ENCODE assay signal across 15 mouse cellular contexts in the genomic region with DNA sequence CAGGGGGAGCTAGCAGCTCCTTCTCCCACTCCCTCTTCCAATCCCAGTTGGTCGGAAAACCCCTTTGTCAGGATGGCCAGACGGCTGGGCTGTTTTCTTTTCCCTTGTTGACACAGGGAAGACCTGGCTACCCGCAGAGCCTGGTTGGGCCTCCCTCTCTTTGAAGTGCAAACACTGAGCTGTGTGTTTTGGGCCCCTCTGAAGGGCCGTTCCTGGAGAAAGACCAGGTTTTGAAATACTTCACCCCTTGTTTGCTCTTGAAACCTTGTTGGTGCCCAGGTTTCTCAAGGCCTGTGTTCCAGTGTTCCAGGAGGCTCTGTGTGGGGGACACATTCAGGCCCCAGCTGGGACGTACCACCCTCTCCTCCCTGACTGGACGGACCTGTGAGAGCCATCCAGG. TPM values are rescaled to one million over a fixed set of nuclear protein-coding genes. Genes with fewer than 3 reads are reported as not detected.
DNase-seq lines count a peak whose midpoint lies in the region; ATAC-seq and TF ChIP-seq lines count a peak whose summit lies in the region.
"Had no signal": no experiment of that assay in that cellular context is flagged by ENCODE, and none has a peak within 500 bp of the region (broad histone marks: within the 10 kb centered on the region; RNA-seq: fewer than 3 reads in every experiment).

No protein-coding gene starts in this region.

- no peaks in the 10 kb centered on the region for H3K36me3 ChIP-seq in embryonic facial prominence, embryonic 10.5 days (replicated peaks)
- H3K36me3 ChIP-seq in liver, postnatal 0 days (replicated peaks; ENCODE audit: insufficient read depth, low read length), result no peaks in the 10 kb centered on the region
- H3K36me3 ChIP-seq: limb, embryonic 13.5 days had no signal

- WGBS in embryonic facial prominence, embryonic 10.5 days, result 16% methylated on average over 6 of the region's 6 CpGs
- WGBS in liver, postnatal 0 days (ENCODE audit: insufficient replicate concordance), result 50% methylated on average over 6 of the region's 6 CpGs

- peaks cover 94% of the 10 kb centered on the region for H3K27me3 ChIP-seq in embryonic facial prominence, embryonic 10.5 days (replicated peaks; ENCODE audit: low read depth, poor library complexity, severe bottlenecking)
- peaks cover 4% of the 10 kb centered on the region for H3K27me3 ChIP-seq in liver, postnatal 0 days (ENCODE audit: insufficient read depth, low read length)
- H3K27me3 ChIP-seq: Patski had no signal

- peak; percentile 56 for DNase-seq in embryo, embryonic 11 days
- DNase-seq in embryo, embryonic 10.5 days (ENCODE audit: low spot score), result no peak
- DNase-seq in embryonic facial prominence, embryonic 10.5 days (ENCODE audit: low spot score), result peak; percentile 34
- DNase-seq in liver, postnatal 0 days, result no peak
- DNase-seq in lung, postnatal 36 days, result peak; percentile 75
- DNase-seq in spleen, adult 18-20 months, result no peak
- DNase-seq in frontal cortex, postnatal 25 days (ENCODE audit: low spot score in 2 of 2), result no peak
- DNase-seq: gastrocnemius, adult 2 months; kidney, adult 8-10 months had no signal

- no peak overlapping the region for H3K9ac ChIP-seq in liver, postnatal 0 days (replicated peaks)
- H3K9ac ChIP-seq: hindbrain, embryonic 14.5 days; limb, embryonic 13.5 days had no signal

- 0 out of 2 replicates have a peak, but pooled peaks have one; percentile 16 for TF ChIP-seq EP300 in liver, postnatal 0 days (IDR thresholded peaks at IDR 0.05; ENCODE audit: low read depth)

- no peaks in the 10 kb centered on the region for H3K9me3 ChIP-seq in embryonic facial prominence, embryonic 10.5 days
- H3K9me3 ChIP-seq in liver, postnatal 0 days (ENCODE audit: low read length), result no peaks in the 10 kb centered on the region
- H3K9me3 ChIP-seq: limb, embryonic 13.5 days had no signal

- TF ChIP-seq CTCF in liver, postnatal 0 days (IDR thresholded peaks at IDR 0.05; ENCODE audit: low read depth), result no peak

- peak overlapping the region; percentile 25; the same call in 1 of the 2 replicates for H3K27ac ChIP-seq in embryonic facial prominence, embryonic 10.5 days (replicated peaks)
- H3K27ac ChIP-seq in liver, postnatal 0 days (ENCODE audit: low read depth), result peak overlapping the region; percentile 61; the same call in 1 of the 2 replicates
- H3K27ac ChIP-seq: gastrocnemius, adult 2 months; hindbrain, embryonic 14.5 days; limb, embryonic 13.5 days had no signal

- H3K4me1 ChIP-seq in embryonic facial prominence, embryonic 10.5 days, result peaks cover 53% of the 10 kb centered on the region
- peaks cover 21% of the 10 kb centered on the region for H3K4me1 ChIP-seq in liver, postnatal 0 days (ENCODE audit: insufficient read depth)

- ATAC-seq in liver, postnatal 0 days, result peak; percentile 63
- no peak for ATAC-seq in monocyte, adult 5-6 weeks (replicated peaks; ENCODE audit: insufficient number of reproducible peaks, low FRiP score, low TSS enrichment, poor library complexity, severe bottlenecking)
- ATAC-seq: forebrain, embryonic 16.5 days; Patski had no signal

- H3K4me2 ChIP-seq in liver, postnatal 0 days (ENCODE audit: low read depth, low read length), result no peak overlapping the region
- H3K4me2 ChIP-seq: hindbrain, embryonic 14.5 days; limb, embryonic 13.5 days had no signal

- H3K4me3 ChIP-seq in embryonic facial prominence, embryonic 10.5 days, result no peak overlapping the region
- no peak overlapping the region for H3K4me3 ChIP-seq in liver, postnatal 0 days (ENCODE audit: low read depth, low read length)
- H3K4me3 ChIP-seq: gastrocnemius, adult 2 months; limb, embryonic 13.5 days; megakaryocyte, embryonic 14.5 days had no signal

RNA-seq across cellular contexts. Expression of gene Tle3, which starts 32.9 kb away (rescaled TPM):
- 50.3 and 51.9 TPM in 2 replicates for polyA plus RNA-seq in embryonic facial prominence, embryonic 10.5 days (2016; fragmentation: Nextera tagmentation; extraction: Ambion mirVana)
- polyA plus RNA-seq in liver, postnatal 0 days (2015; fragmentation: Nextera tagmentation; extraction: Ambion mirVana), result 3.2 and 3.6 TPM in 2 replicates
- total RNA-seq in monocyte, adult 5-6 weeks (2017), result 96.0 to 177 TPM (median 119 TPM) in 3 replicates

Comparison
In these comparisons a context has a peak if more than half of its experiments do, and no peak if none do; other contexts are left out.
1. DNase-seq: peak in embryo, embryonic 11 days (single experiment), embryonic facial prominence, embryonic 10.5 days (single experiment) and lung, postnatal 36 days (single experiment); none in embryo, embryonic 10.5 days (single experiment), liver, postnatal 0 days (single experiment), spleen, adult 18-20 months (0 of 2) and frontal cortex, postnatal 25 days (0 of 2).
2. RNA of gene Tle3, which starts 32.9 kb away (polyA plus RNA-seq): 50.3 to 51.9 TPM in embryonic facial prominence, embryonic 10.5 days; 3.2 to 3.6 TPM in liver, postnatal 0 days; every median in the first group is over 10 times any median in the second.